Mouse (Mus musculus) CH12.LX (cell line): Measurements from ENCODE around the gene 4930562C15Rik. TPM values are rescaled to one million over a fixed set of nuclear protein-coding genes. Genes with fewer than 3 reads are reported as not detected.

Experiments
- DNase-seq: peaks from one replicate; pipeline ENCODE4 v3.0.0-alpha.2; 2013; ENCODE audit errors: extremely low read depth
- H3K27ac ChIP-seq: 2 replicates; pipeline ENCODE4 v1.5.1; 2012; ENCODE audit warnings: low read depth, mild to moderate bottlenecking, control low read depth, moderate library complexity; ENCODE audit not compliant: insufficient read depth
- H3K27me3 ChIP-seq: replicated peaks from 2 replicates; pipeline ENCODE3; 2012; ENCODE audit warnings: inconsistent platforms
- H3K36me3 ChIP-seq, 2 experiments: replicated peaks in 1 of 2; 2 replicates each; pipeline versions ENCODE3 to v1.6.1; 2012; ENCODE audit warnings: inconsistent platforms in 1 of 2, low read length in 1 of 2, mild to moderate bottlenecking in 1 of 2, mixed read lengths in 1 of 2, moderate library complexity in 1 of 2; ENCODE audit not compliant: control insufficient read depth in 1 of 2, insufficient read depth in 1 of 2
- H3K4me1 ChIP-seq, 2 experiments: 2 replicates each; pipeline ENCODE4 v1.6.1; 2012; ENCODE audit warnings: inconsistent platforms in 1 of 2, moderate library complexity in 1 of 2; ENCODE audit not compliant: insufficient read depth in 2 of 2, control insufficient read depth in 1 of 2
- H3K4me2 ChIP-seq: 2 replicates; pipeline ENCODE4 v1.6.1; 2012; ENCODE audit warnings: low read depth, mild to moderate bottlenecking, control low read depth; ENCODE audit not compliant: poor library complexity, insufficient read depth, severe bottlenecking
- H3K4me3 ChIP-seq, 3 experiments: fragments of 150-350 bp in 1 of 3; sonication (generic) in 1 of 3; replicated peaks in 1 of 3; 2 replicates each; pipeline versions ENCODE3 to v1.5.1; 2011 to 2012; ENCODE audit warnings: low read depth in 2 of 3, low read length in 2 of 3, mild to moderate bottlenecking in 2 of 3, moderate library complexity in 2 of 3, control low read depth in 1 of 3, improper control_type of control experiment in 1 of 3, inconsistent platforms in 1 of 3, mixed read lengths in 1 of 3; ENCODE audit not compliant: poor library complexity in 1 of 3
- H3K79me2 ChIP-seq: replicated peaks from 2 replicates; pipeline ENCODE4 v1.6.1; 2012; ENCODE audit warnings: mild to moderate bottlenecking, moderate library complexity; ENCODE audit not compliant: control insufficient read depth, poor library complexity, insufficient read depth, severe bottlenecking; ENCODE audit errors: extremely low read depth
- H3K9ac ChIP-seq: 2 replicates; pipeline ENCODE4 v1.6.1; 2012; ENCODE audit warnings: low read depth, mild to moderate bottlenecking, control low read depth, moderate library complexity; ENCODE audit not compliant: insufficient read depth
- H3K9me3 ChIP-seq: replicated peaks from 2 replicates; pipeline ENCODE3; 2012; ENCODE audit warnings: low read length, inconsistent platforms, mixed read lengths
- BHLHE40 ChIP-seq: IDR thresholded peaks from 2 replicates; pipeline ENCODE4 v1.6.1; 2011; ENCODE audit warnings: mild to moderate bottlenecking, low read depth, low read length, improper control_type of control experiment
- CHD2 ChIP-seq: IDR thresholded peaks from 2 replicates; pipeline ENCODE4 v1.6.1; 2011; ENCODE audit warnings: low read length, improper control_type of control experiment
- CTCF ChIP-seq, 2 experiments: IDR thresholded peaks in 1 of 2; conservative IDR thresholded peaks in 1 of 2; 2 replicates each; pipeline ENCODE4 v1.5.1; 2011 to 2012; ENCODE audit warnings: low read depth in 2 of 2, low read length in 2 of 2, improper control_type of control experiment in 1 of 2, inconsistent platforms in 1 of 2, mild to moderate bottlenecking in 1 of 2, moderate library complexity in 1 of 2
- E2F4 ChIP-seq: IDR thresholded peaks from 2 replicates; pipeline ENCODE4 v1.6.1; 2011; ENCODE audit warnings: low read depth, low read length, improper control_type of control experiment; ENCODE audit not compliant: insufficient replicate concordance
- ELF1 ChIP-seq: IDR thresholded peaks from 2 replicates; pipeline ENCODE4 v1.6.1; 2014; ENCODE audit warnings: low read depth, mild to moderate bottlenecking, inconsistent platforms, low read length, improper control_type of control experiment
- EP300 ChIP-seq: IDR thresholded peaks from 2 replicates; pipeline ENCODE4 v1.6.1; 2011; ENCODE audit warnings: low read length, improper control_type of control experiment
- ETS1 ChIP-seq: conservative IDR thresholded peaks from 2 replicates; pipeline ENCODE4 v1.6.1; 2012; ENCODE audit warnings: low read depth, mild to moderate bottlenecking, inconsistent platforms, low read length, improper control_type of control experiment, moderate library complexity
- HCFC1 ChIP-seq: IDR thresholded peaks from 2 replicates; pipeline ENCODE4 v1.6.1; 2012; ENCODE audit warnings: low read depth, mild to moderate bottlenecking, inconsistent platforms, low read length, improper control_type of control experiment
- IRF4 ChIP-seq: IDR thresholded peaks from 2 replicates; pipeline ENCODE4 v1.6.1; 2014; ENCODE audit warnings: low read depth, mild to moderate bottlenecking, inconsistent platforms, low read length, improper control_type of control experiment
- JUND ChIP-seq: conservative IDR thresholded peaks from 2 replicates; pipeline ENCODE4 v1.6.1; 2011; ENCODE audit warnings: low read depth, low read length, improper control_type of control experiment
- MAX ChIP-seq: IDR thresholded peaks from 2 replicates; pipeline ENCODE4 v1.6.1; 2011; ENCODE audit warnings: low read length, improper control_type of control experiment
- MEF2A ChIP-seq: IDR thresholded peaks from 2 replicates; pipeline ENCODE4 v1.6.1; 2014; ENCODE audit warnings: low read depth, mild to moderate bottlenecking, inconsistent platforms, low read length, improper control_type of control experiment, borderline replicate concordance
- MXI1 ChIP-seq: IDR thresholded peaks from 2 replicates; pipeline ENCODE4 v1.6.1; 2011; ENCODE audit warnings: mild to moderate bottlenecking, low read depth, low read length, improper control_type of control experiment
- MYC ChIP-seq: IDR thresholded peaks from 2 replicates; pipeline ENCODE4 v1.6.1; 2011; ENCODE audit warnings: low read depth, mild to moderate bottlenecking, improper control_type of control experiment, low read length
- NRF1 ChIP-seq: IDR thresholded peaks from 2 replicates; pipeline ENCODE4 v1.6.1; 2014; ENCODE audit warnings: low read depth, mild to moderate bottlenecking, inconsistent platforms, low read length, improper control_type of control experiment, moderate library complexity
- POLR2A ChIP-seq: IDR thresholded peaks from 2 replicates; pipeline ENCODE4 v1.6.1; 2011; ENCODE audit warnings: low read depth, mild to moderate bottlenecking, improper control_type of control experiment, low read length
- POLR2AphosphoS2 ChIP-seq: IDR thresholded peaks from 2 replicates; pipeline ENCODE4 v1.6.1; 2011; ENCODE audit warnings: low read depth, low read length, improper control_type of control experiment
- RAD21 ChIP-seq: IDR thresholded peaks from 2 replicates; pipeline ENCODE4 v1.6.1; 2011; ENCODE audit warnings: low read depth, mild to moderate bottlenecking, low read length, improper control_type of control experiment, moderate library complexity
- SIN3A ChIP-seq: IDR thresholded peaks from 2 replicates; pipeline ENCODE4 v1.6.1; 2012; ENCODE audit warnings: low read length, improper control_type of control experiment, inconsistent platforms
- USF2 ChIP-seq: conservative IDR thresholded peaks from 2 replicates; pipeline ENCODE4 v1.6.1; 2011; ENCODE audit warnings: low read depth, low read length, improper control_type of control experiment
- ZKSCAN1 ChIP-seq: IDR thresholded peaks from 2 replicates; pipeline ENCODE4 v1.6.1; 2012; ENCODE audit warnings: low read depth, inconsistent platforms, low read length, improper control_type of control experiment, borderline replicate concordance
- ZMIZ1 ChIP-seq: IDR thresholded peaks from 2 replicates; pipeline ENCODE4 v1.6.1; 2012; ENCODE audit warnings: low read depth, mild to moderate bottlenecking, inconsistent platforms, low read length, improper control_type of control experiment
- ZNF384 ChIP-seq: IDR thresholded peaks from 2 replicates; pipeline ENCODE4 v1.6.1; 2012; ENCODE audit warnings: low read depth, low read length, improper control_type of control experiment, inconsistent platforms
- dilution Hi-C: fragments of 300-500 bp; cut with MboI; formaldehyde crosslinking; loops from 2 replicates; pipeline ENCODE4 v1.14.3; 2020; ENCODE audit warnings: low sequenced_read_pairs; ENCODE audit not compliant: extremely low pct_unique_long_range_greater_than_20kb, extremely low pct_ligation_motif_present
- in situ Hi-C: fragments of 300-500 bp; cut with MboI; formaldehyde crosslinking; loops from 3 replicates; pipeline ENCODE4 v1.14.3; 2019; ENCODE audit warnings: low sequenced_read_pairs, low pct_ligation_motif_present, low pct_unique_long_range_greater_than_20kb, mixed read lengths
- polyA plus RNA-seq: library from polyadenylated mRNA; unstranded; fragments of >175 nt; gene quantifications from 2 replicates; pipeline ENCODE4 v1.2.1, GENCODE M21; 2012; ENCODE audit warnings: low read depth; ENCODE audit not compliant: insufficient read length
- total RNA-seq, 2 experiments: library from RNA; depleted of rRNA; stranded (reverse); fragments of 300-350 nt in 1 of 2; fragments of >200 nt in 1 of 2; gene quantifications; 2 replicates each; pipeline ENCODE4 v1.2.3; 2012 to 2014

The 4930562C15Rik gene
- total and polyA plus RNA-seq, 3 experiments: 0.13 to 0.80 (median 0.20) TPM

DNA sequence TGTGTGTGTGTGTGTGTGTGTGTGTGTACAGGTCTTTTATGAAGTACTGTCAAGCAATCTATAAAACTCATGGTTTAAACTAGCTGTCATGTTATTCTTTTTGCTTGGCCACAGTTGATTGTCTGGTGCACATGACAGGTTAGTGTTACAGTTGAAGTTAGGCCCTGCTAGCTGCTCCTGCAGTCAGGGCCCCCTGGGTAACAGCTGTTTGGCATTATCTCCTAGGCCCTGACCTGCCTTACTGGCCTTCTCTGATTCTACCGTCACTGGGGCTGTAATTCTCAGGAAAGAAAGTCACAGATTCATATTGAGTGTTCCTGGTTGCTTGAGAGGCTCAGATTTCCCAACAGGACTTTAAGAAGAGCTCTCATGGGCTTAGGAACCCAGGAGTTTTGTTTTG, 70.4 kb downstream of the 4930562C15Rik start:
- dilution Hi-C loops (no loop called here), in situ Hi-C loops (no loop called here)
- Histone ChIP-seq H3K4me3 (no peak overlapping the region), H3K36me3 (no peaks in the 10 kb centered on the region), H3K4me2 (no peak overlapping the region)
- TF ChIP-seq RAD21: no peak
- no peak for TF ChIP-seq NRF1
- TF ChIP-seq BHLHE40: no peak
- TF ChIP-seq MYC: no peak
- TF ChIP-seq IRF4: no peak
- no peak for TF ChIP-seq E2F4
- no peak for TF ChIP-seq MXI1
- TF ChIP-seq ETS1: no peak
- TF ChIP-seq MEF2A: no peak
- no peak for TF ChIP-seq MAX
- no peak for TF ChIP-seq ZKSCAN1
- TF ChIP-seq, all 38 proteins: peak for 0
- no peak for DNase-seq
- H3K27ac ChIP-seq: no peak overlapping the region
- H3K9ac ChIP-seq: no peak overlapping the region
- H3K79me2 ChIP-seq: no peaks in the 10 kb centered on the region
- peaks cover 18 to 34% of the 10 kb centered on the region in 2 experiments for H3K4me1 ChIP-seq
- H3K27me3 ChIP-seq: no peaks in the 10 kb centered on the region
- H3K9me3 ChIP-seq: no peaks in the 10 kb centered on the region

GRCm38 (mm10) chr16:4906559-4906958, 71.3 kb downstream of the 4930562C15Rik start:
- H3K9me3 ChIP-seq: no peaks in the 10 kb centered on the region
- no peak overlapping the region for H3K4me3 ChIP-seq
- no peak for TF ChIP-seq ZKSCAN1
- TF ChIP-seq ZNF384: no peak
- TF ChIP-seq CTCF (conservative IDR thresholded peaks at IDR 0.05 in 1 of 2, IDR thresholded peaks at IDR 0.05 in 1 of 2; ENCODE audit: low read depth in 2 of 2, low read length in 2 of 2): no peak
- no peak for TF ChIP-seq JUND
- no peak for TF ChIP-seq E2F4
- no peak for TF ChIP-seq POLR2AphosphoS2
- no peak for TF ChIP-seq IRF4
- no peak for TF ChIP-seq MXI1
- no peak for TF ChIP-seq HCFC1
- no peak for TF ChIP-seq ELF1
- TF ChIP-seq EP300: no peak
- no peak for TF ChIP-seq USF2
- no peak for TF ChIP-seq CHD2
- no peak for TF ChIP-seq NRF1
- no peak for TF ChIP-seq MAX
- TF ChIP-seq POLR2A: no peak
- TF ChIP-seq ZMIZ1: no peak
- no peak for TF ChIP-seq SIN3A
- H3K36me3 ChIP-seq: peaks cover 2 to 3% of the 10 kb centered on the region in 2 experiments
- peaks cover 26 to 44% of the 10 kb centered on the region in 2 experiments for H3K4me1 ChIP-seq
- DNase-seq: no peak
- dilution Hi-C loops: no loop called here
- H3K4me2 ChIP-seq: no peak overlapping the region
- in situ Hi-C loops: no loop called here
- H3K9ac ChIP-seq: no peak overlapping the region
- no peaks in the 10 kb centered on the region for H3K27me3 ChIP-seq
- no peaks in the 10 kb centered on the region for H3K79me2 ChIP-seq
- no peak overlapping the region for H3K27ac ChIP-seq
